Mouse (Mus musculus) E14TG2a.4 (cell line): Measurements from ENCODE around the gene Igsf8.

Experiments
- CTCF ChIP-seq: conservative IDR thresholded peaks from 2 replicates; pipeline ENCODE4 v1.5.1; 2014; ENCODE audit warnings: low read length
- NANOG ChIP-seq: IDR thresholded peaks from 2 replicates; pipeline ENCODE4 v1.6.1; 2014; ENCODE audit warnings: borderline replicate concordance, low read length, mixed read lengths

DNA sequence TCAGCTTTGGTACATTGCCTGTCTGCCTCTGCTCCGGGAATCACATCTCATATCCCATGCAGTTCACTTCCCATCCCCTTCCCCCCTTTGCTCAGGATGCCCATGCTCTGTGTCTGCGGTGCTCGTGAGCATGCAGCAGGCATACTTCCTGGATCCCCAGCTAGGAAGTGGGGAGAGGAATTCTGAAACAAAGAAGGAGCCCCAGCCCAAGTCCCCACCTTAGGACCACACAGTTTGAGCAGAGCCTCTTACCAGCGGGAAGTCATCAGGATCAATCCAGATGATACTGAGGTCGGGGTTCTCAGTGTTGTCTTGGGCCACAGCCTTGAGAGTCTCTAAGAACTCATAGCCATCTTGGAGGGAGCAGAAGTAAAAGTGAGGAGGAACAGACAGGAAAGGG is 48.7 kb upstream of the Igsf8 start:
- no peak for TF ChIP-seq CTCF
- no peak for TF ChIP-seq NANOG
